Mouse (Mus musculus): ENCODE results near the gene Elavl4. TPM values are rescaled to one million over a fixed set of nuclear protein-coding genes. Genes with fewer than 3 reads are reported as not detected.

Elavl4 gene
- polyA plus RNA-seq (2012; rRNA removed): 0.04 and 0.16 TPM in 2 replicates
- polyA plus RNA-seq (2014; fragmentation: Nextera tagmentation; extraction: Ambion mirVana): 0.10 TPM in 1 of 2 replicates, not detected in the other

DNA sequence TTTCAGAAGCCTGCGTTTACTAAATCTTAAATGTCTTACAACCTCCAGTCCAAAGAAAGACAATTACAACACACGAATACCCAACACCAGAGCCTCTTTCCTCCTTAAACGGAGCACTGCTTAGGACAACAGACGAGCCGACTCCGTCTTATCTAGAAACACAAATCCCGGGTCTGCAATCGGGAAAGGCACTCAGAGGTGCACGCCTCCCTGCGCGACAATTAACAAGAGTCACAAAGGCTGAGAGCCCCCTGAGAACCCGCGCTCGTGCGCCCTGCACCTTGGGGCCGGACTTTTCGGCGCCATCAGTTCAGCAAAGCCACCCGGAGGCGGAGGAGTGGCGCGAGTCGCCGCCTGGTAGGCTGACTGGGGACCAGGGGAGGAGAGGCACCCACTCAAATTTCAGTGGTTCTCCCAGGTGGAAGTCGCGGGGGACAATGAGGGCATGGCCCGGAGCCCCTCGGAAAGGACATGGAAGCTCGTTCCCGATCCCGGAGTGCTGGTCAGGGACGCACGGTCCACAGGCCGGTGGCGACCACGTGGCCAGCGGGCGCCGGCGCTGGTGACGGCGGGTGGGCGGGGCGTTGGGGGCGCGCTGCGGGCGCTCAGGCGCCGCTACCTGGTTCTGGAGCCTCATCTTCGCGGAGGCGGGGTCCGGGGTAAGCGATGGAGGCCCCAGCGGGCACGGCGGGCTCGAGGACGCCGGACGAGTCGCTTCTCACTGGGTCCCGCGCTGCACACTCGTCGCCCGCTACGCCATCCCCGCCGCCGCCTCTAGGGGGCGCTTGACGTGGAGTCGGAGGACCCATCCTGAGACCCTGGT lies at the start of gene Elavl4:
Gene Elavl4 (minus strand): TSS at position 732 of the 823 bp plus-strand sequence.
- peak; percentile 72 for TF ChIP-seq CTCF (IDR thresholded peaks at IDR 0.05; ENCODE audit: low read depth)
- TF ChIP-seq EP300 (IDR thresholded peaks at IDR 0.05; ENCODE audit: low read depth): no peak
- under 1% methylated on average over 75 of the region's 75 CpGs for WGBS (ENCODE audit: insufficient replicate concordance)
- no peak within 1 kb of the TSS for H3K9ac ChIP-seq (replicated peaks)
- ATAC-seq (ENCODE audit: insufficient read depth) (peak; percentile 71), DNase-seq (ENCODE audit: low read depth in 3 of 3, low spot score in 3 of 3) (peak in 1 of 3 experiments; percentile 1)
- H3K4me1 ChIP-seq (replicated peaks; ENCODE audit: control insufficient read depth in 2 of 2, insufficient read depth in 2 of 2, low read length in 1 of 2): no peaks in the 10 kb centered on the region
- no peaks in the 10 kb centered on the region for H3K36me3 ChIP-seq (replicated peaks; ENCODE audit: control insufficient read depth, insufficient read depth, low read depth)
- H3K9me3 ChIP-seq (ENCODE audit: control insufficient read depth, low read length): no peaks in the 10 kb centered on the region
- peak within 1 kb of the TSS; percentile 52 for H3K4me2 ChIP-seq (ENCODE audit: low read depth)
- H3K4me3 ChIP-seq (ENCODE audit: insufficient read depth in 1 of 2, low read depth in 2 of 2, low read length in 2 of 2): peak within 1 kb of the TSS; percentile 45 to 51
- peaks cover 11% of the 10 kb centered on the region for H3K27me3 ChIP-seq (ENCODE audit: control insufficient read depth, insufficient read depth, low read length)
- no peak within 1 kb of the TSS for H3K27ac ChIP-seq

DNA sequence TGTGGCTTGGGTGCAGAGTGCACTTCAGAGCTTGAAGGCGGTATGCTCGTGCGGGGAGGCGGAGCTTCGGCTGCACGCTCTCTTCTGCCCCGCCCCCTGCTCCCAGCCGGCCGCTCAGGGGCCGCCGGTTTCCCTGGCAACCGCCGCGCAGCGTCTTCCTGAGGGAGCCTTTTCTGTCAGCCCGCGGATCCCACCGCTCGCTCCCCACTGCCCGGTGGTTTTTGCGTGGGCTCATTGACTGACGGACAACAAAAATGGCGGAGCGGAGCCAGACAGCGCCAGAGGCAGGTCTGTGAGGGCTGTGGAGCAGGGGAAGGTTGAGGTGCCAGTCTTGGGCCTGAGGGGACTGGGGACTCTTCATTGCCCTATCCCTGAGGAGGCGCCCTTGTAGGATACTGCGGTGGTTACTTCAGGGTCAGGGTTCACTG lies 45.9 kb upstream of the Elavl4 start, which contains the start of gene Agbl4:
Gene Agbl4 (plus strand): TSS at position 44 of the 428 bp plus-strand sequence.
- WGBS (ENCODE audit: insufficient replicate concordance): under 1% methylated on average over 27 of the region's 27 CpGs
- no peaks in the 10 kb centered on the region for H3K36me3 ChIP-seq (replicated peaks; ENCODE audit: control insufficient read depth, insufficient read depth, low read depth)
- peak; percentile 64; the same call in 1 of the 2 replicates for ATAC-seq (ENCODE audit: insufficient read depth)

DNA sequence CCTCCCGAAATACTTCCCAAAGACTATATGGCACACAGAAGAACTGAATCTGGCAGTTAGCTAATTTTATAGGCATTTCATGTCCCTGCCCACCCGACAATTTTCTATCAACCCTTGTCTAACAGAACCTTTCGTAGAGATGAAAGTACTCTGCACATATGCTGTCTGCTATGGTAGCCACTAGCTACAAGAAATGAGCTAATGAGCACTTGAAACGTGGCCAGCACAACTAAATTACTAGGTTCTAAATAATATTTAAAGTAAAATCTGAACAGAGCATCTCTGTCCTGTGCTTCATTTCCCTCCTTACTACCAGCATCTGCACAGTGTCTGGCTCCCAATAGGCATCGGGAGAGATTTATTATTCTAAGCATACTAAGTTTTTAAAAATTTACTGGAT lies 44.5 kb upstream of the Elavl4 start:
- H3K4me2 ChIP-seq (ENCODE audit: low read depth): no peak overlapping the region
- H3K4me1 ChIP-seq (replicated peaks; ENCODE audit: control insufficient read depth in 2 of 2, insufficient read depth in 2 of 2, low read length in 1 of 2): no peaks in the 10 kb centered on the region
- H3K27ac ChIP-seq: no peak overlapping the region
- H3K4me3 ChIP-seq (ENCODE audit: insufficient read depth in 1 of 2, low read depth in 2 of 2, low read length in 2 of 2): no peak overlapping the region
- ATAC-seq (ENCODE audit: insufficient read depth) (no peak), DNase-seq (ENCODE audit: low read depth in 3 of 3, low spot score in 3 of 3) (no peak)
- H3K27me3 ChIP-seq (ENCODE audit: control insufficient read depth, insufficient read depth, low read length): no peaks in the 10 kb centered on the region
- TF ChIP-seq EP300 (IDR thresholded peaks at IDR 0.05; ENCODE audit: low read depth) (no peak), CTCF (IDR thresholded peaks at IDR 0.05; ENCODE audit: low read depth) (no peak)
- H3K9ac ChIP-seq (replicated peaks): no peak overlapping the region
- 57% methylated on average over 5 of the region's 5 CpGs for WGBS (ENCODE audit: insufficient replicate concordance)
- no peaks in the 10 kb centered on the region for H3K36me3 ChIP-seq (replicated peaks; ENCODE audit: control insufficient read depth, insufficient read depth, low read depth)
- no peaks in the 10 kb centered on the region for H3K9me3 ChIP-seq (ENCODE audit: control insufficient read depth, low read length)

More for the DNA sequence above, 45.9 kb upstream of the Elavl4 start, which contains the start of gene Agbl4:
- H3K4me2 ChIP-seq (ENCODE audit: low read depth): peak within 1 kb of the TSS; percentile 58
- H3K4me3 ChIP-seq (ENCODE audit: insufficient read depth in 1 of 2, low read depth in 2 of 2, low read length in 2 of 2): peak within 1 kb of the TSS; percentile 42
- no peak for TF ChIP-seq EP300 (IDR thresholded peaks at IDR 0.05; ENCODE audit: low read depth)
- no peak for TF ChIP-seq CTCF (IDR thresholded peaks at IDR 0.05; ENCODE audit: low read depth)
- no peaks in the 10 kb centered on the region for H3K27me3 ChIP-seq (ENCODE audit: control insufficient read depth, insufficient read depth, low read length)
- no peak within 1 kb of the TSS for H3K27ac ChIP-seq
- H3K9me3 ChIP-seq (ENCODE audit: control insufficient read depth, low read length): no peaks in the 10 kb centered on the region
- no peak within 1 kb of the TSS for H3K9ac ChIP-seq (replicated peaks)
- DNase-seq (ENCODE audit: low read depth in 3 of 3, low spot score in 3 of 3): peak; percentile 2 to 4 (median 4)
- H3K4me1 ChIP-seq (replicated peaks; ENCODE audit: control insufficient read depth in 2 of 2, insufficient read depth in 2 of 2, low read length in 1 of 2): no peaks in the 10 kb centered on the region

DNA sequence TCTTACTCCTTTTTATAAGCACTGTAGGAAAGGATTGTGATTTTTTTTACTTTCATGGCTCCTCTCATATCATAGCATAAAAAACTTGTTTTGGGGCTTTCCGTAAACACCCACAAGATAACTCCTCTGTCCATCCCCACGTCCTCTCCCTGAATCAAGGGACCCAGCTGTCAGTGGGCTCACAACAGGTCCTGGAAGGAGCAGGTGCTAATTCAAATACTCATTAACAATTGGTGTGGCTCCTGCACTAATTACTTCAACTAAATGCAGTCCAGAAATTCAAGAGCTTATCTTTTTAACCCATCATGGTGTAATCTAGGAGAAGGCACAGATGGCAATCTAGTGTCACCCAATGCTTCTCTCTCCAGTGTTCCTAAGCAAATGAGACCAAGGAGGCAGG lies 8.9 kb upstream of the Elavl4 start:
- Histone ChIP-seq H3K4me3 (ENCODE audit: insufficient read depth in 1 of 2, low read depth in 2 of 2, low read length in 2 of 2) (no peak overlapping the region), H3K4me1 (replicated peaks; ENCODE audit: control insufficient read depth in 2 of 2, insufficient read depth in 2 of 2, low read length in 1 of 2) (no peaks in the 10 kb centered on the region), H3K27me3 (ENCODE audit: control insufficient read depth, insufficient read depth, low read length) (no peaks in the 10 kb centered on the region), H3K27ac (no peak overlapping the region), H3K9me3 (ENCODE audit: control insufficient read depth, low read length) (no peaks in the 10 kb centered on the region), H3K9ac (replicated peaks) (no peak overlapping the region), H3K4me2 (ENCODE audit: low read depth) (no peak overlapping the region), H3K36me3 (replicated peaks; ENCODE audit: control insufficient read depth, insufficient read depth, low read depth) (no peaks in the 10 kb centered on the region)
- 49% methylated on average over 2 of the region's 2 CpGs for WGBS (ENCODE audit: insufficient replicate concordance)
- no peak for ATAC-seq (ENCODE audit: insufficient read depth)
- no peak for DNase-seq (ENCODE audit: low read depth in 3 of 3, low spot score in 3 of 3)
- TF ChIP-seq CTCF (IDR thresholded peaks at IDR 0.05; ENCODE audit: low read depth): no peak
- TF ChIP-seq EP300 (IDR thresholded peaks at IDR 0.05; ENCODE audit: low read depth): no peak

DNA sequence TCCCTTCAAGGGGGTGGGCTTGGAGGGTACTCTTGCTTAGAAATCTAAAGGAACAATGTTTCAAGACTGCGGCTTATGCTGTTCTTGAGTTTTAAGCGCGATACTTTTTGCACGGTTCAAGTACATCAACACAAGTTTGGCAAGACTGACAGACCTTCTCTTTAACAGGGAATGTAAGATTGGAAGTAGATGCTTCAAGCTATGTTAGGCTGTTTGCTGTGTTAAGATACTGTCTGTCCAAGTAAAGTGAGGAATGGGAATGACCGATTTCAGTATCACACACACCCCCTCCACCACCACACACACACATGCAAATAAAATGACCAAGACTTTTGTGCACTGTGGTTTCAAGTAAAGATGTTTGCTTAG lies 276 bp upstream of the Elavl4 start:
- H3K27ac ChIP-seq: no peak overlapping the region
- peak overlapping the region; percentile 52 for H3K4me2 ChIP-seq (ENCODE audit: low read depth)
- H3K4me1 ChIP-seq (replicated peaks; ENCODE audit: control insufficient read depth in 2 of 2, insufficient read depth in 2 of 2, low read length in 1 of 2): no peaks in the 10 kb centered on the region
- no peak for TF ChIP-seq EP300 (IDR thresholded peaks at IDR 0.05; ENCODE audit: low read depth)
- no peak for ATAC-seq (ENCODE audit: insufficient read depth)
- H3K9ac ChIP-seq (replicated peaks): no peak overlapping the region
- no peaks in the 10 kb centered on the region for H3K9me3 ChIP-seq (ENCODE audit: control insufficient read depth, low read length)
- 9% methylated on average over 5 of the region's 5 CpGs for WGBS (ENCODE audit: insufficient replicate concordance)
- peak overlapping the region; percentile 45 to 51; a peak in 2 of 4 replicates for H3K4me3 ChIP-seq (ENCODE audit: insufficient read depth in 1 of 2, low read depth in 2 of 2, low read length in 2 of 2)
- DNase-seq (ENCODE audit: low read depth in 3 of 3, low spot score in 3 of 3): no peak
- H3K36me3 ChIP-seq (replicated peaks; ENCODE audit: control insufficient read depth, insufficient read depth, low read depth): no peaks in the 10 kb centered on the region
- H3K27me3 ChIP-seq (ENCODE audit: control insufficient read depth, insufficient read depth, low read length): peaks cover 11% of the 10 kb centered on the region
